8 mouse cellular contexts compared by ENCODE assay signal in genomic region chr13:81352296-81352695, GRCm38 (mm10).
DNase-seq lines count a peak whose midpoint lies in the region; ATAC-seq and TF ChIP-seq lines count a peak whose summit lies in the region.

No protein-coding gene starts in this region.

- peak; percentile 22 for DNase-seq in CD4-positive helper T cell, adult 2 months (ENCODE audit: low read depth, low spot score)
- peak; percentile 61 for DNase-seq in heart, postnatal 25 days (ENCODE audit: low spot score)
- peak; percentile 89 for DNase-seq in lung, embryonic 14.5 days
- DNase-seq in layer of hippocampus, adult 2 months (ENCODE audit: low spot score in 2 of 2): no peak
- no peak for DNase-seq in midbrain, postnatal 0 days (ENCODE audit: low spot score)
- DNase-seq in right cerebral cortex, postnatal 4 days: no peak
- no peak for DNase-seq in layer of hippocampus, adult 11-12 months (ENCODE audit: low spot score)

- WGBS in bone marrow, adult 2 months: under 1% methylated on average over 11 of the region's 11 CpGs
- WGBS in lung, embryonic 14.5 days: 34% methylated on average over 11 of the region's 11 CpGs
- 79% methylated on average over 11 of the region's 11 CpGs for WGBS in midbrain, postnatal 0 days

- TF ChIP-seq POLR2A in bone marrow, adult 2 months (IDR thresholded peaks at IDR 0.05; ENCODE audit: borderline replicate concordance, control insufficient read depth, low read depth, low read length): no peak

- intact Hi-C loops in heart, postnatal 25 days (cut with DNase I): no loop called here

- H3K4me2 ChIP-seq in lung, embryonic 14.5 days: peak overlapping the region; percentile 58; the same call in 1 of the 2 replicates
- no peak overlapping the region for H3K4me2 ChIP-seq in midbrain, postnatal 0 days (ENCODE audit: low read depth, low read length, poor library complexity, severe bottlenecking)

- H3K27ac ChIP-seq in bone marrow, adult 2 months (ENCODE audit: control insufficient read depth, insufficient read depth, low read depth, low read length, poor library complexity): 0 out of 2 replicates have a peak overlapping the region, but pooled peaks have one; percentile 7
- H3K27ac ChIP-seq in lung, embryonic 14.5 days (ENCODE audit: low read depth): peak overlapping the region; percentile 90
- no peak overlapping the region for H3K27ac ChIP-seq in layer of hippocampus, adult 2 months
- H3K27ac ChIP-seq in midbrain, postnatal 0 days (ENCODE audit: low read depth, low read length): no peak overlapping the region

- no peaks in the 10 kb centered on the region for H3K27me3 ChIP-seq in lung, embryonic 14.5 days (ENCODE audit: insufficient read depth, low read length)
- H3K27me3 ChIP-seq in midbrain, postnatal 0 days (ENCODE audit: insufficient read depth, low read length): no peaks in the 10 kb centered on the region

- no peaks in the 10 kb centered on the region; the same call in 1 of the 2 replicates for H3K4me1 ChIP-seq in bone marrow, adult 2 months (ENCODE audit: control insufficient read depth, insufficient read depth, low read length)
- H3K4me1 ChIP-seq in lung, embryonic 14.5 days (ENCODE audit: insufficient read depth): peaks cover 4% of the 10 kb centered on the region; the same call in 1 of the 2 replicates
- H3K4me1 ChIP-seq in midbrain, postnatal 0 days (ENCODE audit: insufficient read depth, low read length): no peaks in the 10 kb centered on the region

- no peaks in the 10 kb centered on the region for H3K9me3 ChIP-seq in lung, embryonic 14.5 days (ENCODE audit: low read depth, low read length)
- H3K9me3 ChIP-seq in midbrain, postnatal 0 days (ENCODE audit: low read length): no peaks in the 10 kb centered on the region

- no peak overlapping the region for H3K9ac ChIP-seq in lung, embryonic 14.5 days
- H3K9ac ChIP-seq in midbrain, postnatal 0 days (replicated peaks; ENCODE audit: low read length, poor library complexity, severe bottlenecking): no peak overlapping the region

- H3K36me3 ChIP-seq in lung, embryonic 14.5 days (ENCODE audit: insufficient read depth): no peaks in the 10 kb centered on the region
- H3K36me3 ChIP-seq in midbrain, postnatal 0 days (ENCODE audit: insufficient read depth, low read length): no peaks in the 10 kb centered on the region

- TF ChIP-seq CTCF in bone marrow, adult 2 months (IDR thresholded peaks at IDR 0.05; ENCODE audit: control insufficient read depth, insufficient read depth, low read length): no peak
- no peak for TF ChIP-seq CTCF in lung, embryonic 14.5 days (IDR thresholded peaks at IDR 0.05; ENCODE audit: low read depth)
- no peak for TF ChIP-seq CTCF in layer of hippocampus, adult 2 months (conservative IDR thresholded peaks at IDR 0.05)
- TF ChIP-seq CTCF in midbrain, postnatal 0 days (IDR thresholded peaks at IDR 0.05): no peak

- no peak overlapping the region for H3K4me3 ChIP-seq in bone marrow, adult 2 months (replicated peaks; ENCODE audit: control insufficient read depth, low read depth, low read length)
- H3K4me3 ChIP-seq in lung, embryonic 14.5 days (ENCODE audit: low read depth, low read length): no peak overlapping the region
- H3K4me3 ChIP-seq in layer of hippocampus, adult 2 months: no peak overlapping the region
- no peak overlapping the region for H3K4me3 ChIP-seq in midbrain, postnatal 0 days (ENCODE audit: low read depth, low read length)

- peak; percentile 87 for ATAC-seq in lung, embryonic 14.5 days (ENCODE audit: insufficient read depth)
- ATAC-seq in midbrain, postnatal 0 days (ENCODE audit: low FRiP score): no peak

Comparison
In these comparisons a context has a peak if more than half of its experiments do, and no peak if none do; other contexts are left out.
1. DNase-seq: peak in CD4-positive helper T cell, adult 2 months (single experiment), heart, postnatal 25 days (single experiment) and lung, embryonic 14.5 days (single experiment); none in layer of hippocampus, adult 2 months (0 of 2), midbrain, postnatal 0 days (single experiment), right cerebral cortex, postnatal 4 days (single experiment) and layer of hippocampus, adult 11-12 months (single experiment).
2. H3K27ac ChIP-seq: peak in bone marrow, adult 2 months (single experiment) and lung, embryonic 14.5 days (single experiment); none in layer of hippocampus, adult 2 months (single experiment) and midbrain, postnatal 0 days (single experiment).